Mouse (Mus musculus) forebrain, embryonic 11.5 days (tissue): ENCODE measurements at regions not wholly inside any gene's neighbourhood (a gene's known extent, or its start where the extent isn't known, plus 50 kb on each side); places are given as distances from the start of the nearest gene placed in this dataset.
A peak's percentile ranks its signal among the peaks of the same experiment; 100 is the strongest.

ENCODE experiments used
- ATAC-seq: fragments of 200-750 bp; cut with Nextera tagmentation; replicated peaks from 2 replicates; pipeline ENCODE4 v1.8.0; 2017; ENCODE audit warnings: moderate TSS enrichment; ENCODE audit not compliant: low FRiP score
- DNase-seq: peaks from one replicate; pipeline ENCODE4 v3.0.0-alpha.2; 2017; ENCODE audit warnings: low spot score
- H3K27ac ChIP-seq: fragments of 300-500 bp; sonication (generic); 2 replicates; pipeline ENCODE4 v1.5.1; 2014; ENCODE audit warnings: low read depth, low read length
- H3K27me3 ChIP-seq: fragments of 300-500 bp; sonication (generic); 2 replicates; pipeline ENCODE4 v1.6.1; 2014; ENCODE audit warnings: mild to moderate bottlenecking, low read length, mixed read lengths; ENCODE audit not compliant: control insufficient read depth, insufficient read depth
- H3K36me3 ChIP-seq: fragments of 300-500 bp; sonication (generic); 2 replicates; pipeline ENCODE4 v1.6.1; 2014; ENCODE audit warnings: mild to moderate bottlenecking, low read length, moderate library complexity, mixed read lengths; ENCODE audit not compliant: control insufficient read depth, insufficient read depth
- H3K4me1 ChIP-seq: fragments of 300-500 bp; sonication (generic); replicated peaks from 2 replicates; pipeline ENCODE4 v1.6.1; 2014; ENCODE audit warnings: low read length, mixed read lengths; ENCODE audit not compliant: control insufficient read depth, insufficient read depth
- H3K4me2 ChIP-seq: fragments of 300-500 bp; sonication (generic); 2 replicates; pipeline ENCODE4 v1.6.1; 2014; ENCODE audit warnings: low read depth, mild to moderate bottlenecking, low read length, moderate library complexity, mixed read lengths; ENCODE audit not compliant: severe bottlenecking
- H3K4me3 ChIP-seq: fragments of 300-500 bp; sonication (generic); 2 replicates; pipeline ENCODE4 v1.5.1; 2014; ENCODE audit warnings: low read depth, low read length
- H3K9ac ChIP-seq: fragments of 300-500 bp; sonication (generic); 2 replicates; pipeline ENCODE4 v1.6.1; 2014; ENCODE audit warnings: low read length
- H3K9me3 ChIP-seq: fragments of 300-500 bp; sonication (generic); 2 replicates; pipeline ENCODE4 v1.6.1; 2016; ENCODE audit warnings: low read length, mixed read lengths; ENCODE audit not compliant: control insufficient read depth
- whole genome bisulfite sequencing: fragments of 180-500 bp; shearing (Covaris S2); extraction: QIAGEN DNeasy Blood & Tissue Kit; methylation state at CpG from one replicate; pipeline ENCODE4 v1.1.7; 2014; 5-methylcytosine and 5-hydroxymethylcytosine counted together

DNA sequence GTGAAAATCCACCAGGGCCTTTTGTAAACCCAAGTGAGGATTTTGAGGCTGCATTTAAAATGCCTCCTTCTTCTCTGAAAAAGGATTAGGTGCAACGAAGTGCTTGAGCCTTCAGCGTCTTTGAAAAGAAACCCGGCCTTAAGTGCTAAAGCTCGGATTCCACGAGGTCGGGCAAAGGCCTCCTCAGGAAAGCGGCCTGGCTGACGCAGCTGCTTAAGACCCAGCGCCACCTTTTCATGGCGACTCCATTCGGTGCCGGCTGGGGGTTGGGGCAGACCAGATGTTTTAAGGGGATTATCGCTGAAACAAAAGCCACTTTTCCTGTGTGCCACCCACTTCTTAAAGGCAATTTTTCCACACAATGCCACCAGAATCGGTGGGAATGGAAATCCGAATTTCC lies 61.6 kb upstream of the 4932438H23Rik start:
- Histone ChIP-seq H3K4me3 (no peak overlapping the region), H3K9ac (no peak overlapping the region), H3K27me3 (no peaks in the 10 kb centered on the region; the same call in 1 of the 2 replicates), H3K27ac (no peak overlapping the region), H3K4me2 (no peak overlapping the region), H3K4me1 (no peaks in the 10 kb centered on the region), H3K9me3 (peaks cover 3% of the 10 kb centered on the region; the same call in 1 of the 2 replicates), H3K36me3 (no peaks in the 10 kb centered on the region)
- DNase-seq (no peak), ATAC-seq (no peak)
- WGBS = 5% methylated on average over 15 of the region's 15 CpGs

DNA sequence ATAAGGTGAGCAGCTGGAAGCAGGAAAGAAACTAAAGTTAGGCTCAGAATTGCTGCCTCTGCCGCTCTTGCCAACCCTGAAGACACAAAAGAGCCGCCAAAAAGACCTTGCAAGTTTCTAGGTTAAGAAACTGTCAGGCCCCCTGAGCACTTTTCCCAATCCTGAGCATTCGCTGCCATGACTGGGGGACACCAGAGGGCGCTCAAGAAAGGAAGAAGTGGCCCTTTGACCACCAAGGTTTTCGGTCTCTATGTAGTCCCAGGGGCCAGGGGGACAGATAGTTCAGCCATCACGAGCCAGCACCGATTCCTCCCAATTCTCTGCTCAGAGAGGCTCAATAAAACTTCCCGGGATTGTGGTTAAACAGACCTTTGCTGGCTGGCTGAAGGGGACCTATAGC lies 64.6 kb upstream of the Olig2 start:
- no peak overlapping the region for H3K4me2 ChIP-seq
- H3K27me3 ChIP-seq = no peaks in the 10 kb centered on the region; the same call in 1 of the 2 replicates
- H3K4me3 ChIP-seq = no peak overlapping the region
- 14% methylated on average over 8 of the region's 8 CpGs for WGBS
- no peak overlapping the region for H3K9ac ChIP-seq
- peaks cover 3% of the 10 kb centered on the region; the same call in 1 of the 2 replicates for H3K9me3 ChIP-seq
- ATAC-seq (no peak), DNase-seq (peak; percentile 60)
- H3K4me1 ChIP-seq = no peaks in the 10 kb centered on the region
- H3K36me3 ChIP-seq = no peaks in the 10 kb centered on the region
- no peak overlapping the region for H3K27ac ChIP-seq

DNA sequence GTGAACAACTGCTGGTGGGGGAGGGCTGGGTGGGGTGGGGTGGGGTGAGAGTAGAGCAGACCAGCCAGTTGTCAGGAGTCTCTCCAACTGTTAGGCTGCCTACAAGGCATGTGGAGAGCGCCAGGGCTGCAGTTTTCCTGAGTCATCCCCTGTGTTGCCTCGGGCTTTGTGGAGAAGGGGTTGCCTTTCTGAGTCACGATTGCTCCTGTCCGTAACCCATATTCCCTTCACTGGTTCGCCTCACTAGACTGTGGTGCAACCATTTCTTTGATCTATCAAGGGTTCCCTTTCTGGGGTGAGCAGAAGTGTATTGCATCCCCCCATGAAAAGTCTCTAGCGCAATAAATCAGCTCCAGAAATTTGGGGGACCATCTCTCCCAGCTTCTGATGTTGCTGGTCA lies 63.6 kb upstream of the Olig2 start:
- no peak overlapping the region for H3K9ac ChIP-seq
- H3K4me1 ChIP-seq = no peaks in the 10 kb centered on the region
- WGBS = 81% methylated on average over 6 of the region's 6 CpGs
- no peak overlapping the region for H3K4me2 ChIP-seq
- H3K27ac ChIP-seq = no peak overlapping the region
- peaks cover 3% of the 10 kb centered on the region; the same call in 1 of the 2 replicates for H3K9me3 ChIP-seq
- no peaks in the 10 kb centered on the region; the same call in 1 of the 2 replicates for H3K27me3 ChIP-seq
- DNase-seq (peak; percentile 38), ATAC-seq (no peak)
- no peaks in the 10 kb centered on the region for H3K36me3 ChIP-seq
- no peak overlapping the region for H3K4me3 ChIP-seq

DNA sequence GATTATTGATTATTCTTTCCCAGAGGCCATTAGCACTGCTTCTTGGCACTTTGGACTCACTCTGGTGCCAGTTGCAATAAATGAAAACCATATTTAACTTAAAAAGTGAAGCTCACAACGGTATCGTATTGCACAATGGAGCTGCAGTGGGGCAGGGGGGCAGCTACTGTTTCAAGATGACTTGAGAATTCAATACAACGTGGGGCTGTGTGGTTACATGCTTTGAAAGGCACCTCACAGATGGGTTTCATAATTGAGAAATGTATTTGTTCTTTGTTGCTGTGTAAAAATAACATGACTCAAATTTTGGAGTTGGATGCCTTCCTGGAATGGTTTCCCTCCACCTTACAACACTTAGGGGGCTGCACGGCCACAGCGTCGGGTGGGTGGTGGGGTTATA lies 62.9 kb upstream of the Olig2 start:
- peak; percentile 35 for DNase-seq
- Histone ChIP-seq H3K4me1 (no peaks in the 10 kb centered on the region), H3K4me3 (no peak overlapping the region), H3K27me3 (peaks cover 4% of the 10 kb centered on the region), H3K27ac (no peak overlapping the region), H3K9me3 (peaks cover 3% of the 10 kb centered on the region; the same call in 1 of the 2 replicates), H3K36me3 (no peaks in the 10 kb centered on the region), H3K9ac (no peak overlapping the region), H3K4me2 (no peak overlapping the region)
- ATAC-seq = no peak
- 82% methylated on average over 6 of the region's 6 CpGs for WGBS

DNA sequence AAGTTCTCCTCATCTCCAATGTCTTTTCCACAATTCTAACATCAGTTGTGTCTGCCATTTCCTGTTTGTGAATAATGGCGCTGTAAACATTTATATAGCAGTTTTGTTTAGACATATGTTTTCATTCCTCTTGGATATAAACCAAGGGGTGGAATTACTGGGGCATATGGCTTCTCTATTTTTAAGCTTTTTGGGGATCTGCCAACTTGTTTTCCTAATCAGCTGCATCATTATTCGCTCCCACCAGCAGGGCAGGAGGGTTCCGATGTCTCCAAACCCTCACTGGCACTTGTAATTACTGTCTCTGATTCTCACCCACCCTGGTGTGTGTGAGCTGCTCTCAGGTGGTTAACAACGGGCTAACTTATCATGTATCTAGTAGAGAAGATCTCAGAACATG lies 59.4 kb upstream of the Olig2 start:
- DNase-seq = peak; percentile 21
- peaks cover 10% of the 10 kb centered on the region for H3K27me3 ChIP-seq
- no peak for ATAC-seq
- no peaks in the 10 kb centered on the region for H3K9me3 ChIP-seq
- 86% methylated on average over 4 of the region's 4 CpGs for WGBS
- peaks cover 8% of the 10 kb centered on the region; the same call in 1 of the 2 replicates for H3K4me1 ChIP-seq
- no peaks in the 10 kb centered on the region for H3K36me3 ChIP-seq
- H3K4me3 ChIP-seq = no peak overlapping the region
- H3K4me2 ChIP-seq = no peak overlapping the region
- no peak overlapping the region for H3K27ac ChIP-seq
- H3K9ac ChIP-seq = no peak overlapping the region

DNA sequence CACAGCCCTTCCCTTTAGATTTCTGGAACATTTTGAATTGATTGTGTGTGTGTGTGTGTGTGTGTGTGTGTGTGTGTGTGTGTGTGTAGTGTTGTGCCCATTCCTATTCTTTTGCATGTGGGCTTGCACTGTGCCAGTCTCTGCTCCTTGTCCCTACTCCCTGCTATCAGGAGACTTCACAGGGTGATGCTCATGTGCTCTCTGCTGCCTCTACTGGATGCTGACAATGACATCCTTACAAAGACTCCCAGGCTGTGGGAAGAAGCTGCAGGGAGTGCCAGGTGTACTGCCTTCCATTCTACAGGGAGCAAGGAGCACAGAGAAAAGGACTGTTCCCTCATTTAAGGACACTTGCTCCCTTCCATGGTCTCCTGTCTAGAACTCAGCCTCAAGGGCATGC lies 58.4 kb upstream of the Olig2 start:
- no peak overlapping the region for H3K9ac ChIP-seq
- peaks cover 10% of the 10 kb centered on the region for H3K27me3 ChIP-seq
- H3K4me1 ChIP-seq = peaks cover 10% of the 10 kb centered on the region; the same call in 1 of the 2 replicates
- H3K27ac ChIP-seq = no peak overlapping the region
- peak; percentile 71 for DNase-seq
- no peak overlapping the region for H3K4me3 ChIP-seq
- ATAC-seq = peak; percentile 43
- no peaks in the 10 kb centered on the region for H3K36me3 ChIP-seq
- H3K4me2 ChIP-seq = no peak overlapping the region
- no peaks in the 10 kb centered on the region for H3K9me3 ChIP-seq

DNA sequence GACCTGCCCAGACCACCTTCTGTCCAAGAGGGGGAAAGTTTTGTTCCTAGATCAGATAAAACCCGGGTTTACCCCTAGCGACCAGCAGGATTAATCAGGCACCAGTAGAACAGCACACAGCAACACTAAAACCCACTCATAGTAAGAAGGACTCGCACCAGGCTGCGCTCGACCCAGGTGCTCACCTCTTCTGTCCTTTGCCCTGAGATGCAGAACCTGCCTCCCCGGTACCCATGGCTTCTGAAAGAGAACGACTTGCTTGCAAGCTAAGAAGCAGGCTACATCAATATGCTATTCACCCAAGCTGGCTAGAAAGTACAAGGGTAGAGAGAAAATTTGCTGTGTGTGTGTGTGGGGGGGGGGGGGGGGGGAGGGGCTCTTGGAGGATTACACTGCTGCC lies 56.9 kb upstream of the Olig2 start:
- WGBS = 15% methylated on average over 7 of the region's 7 CpGs

DNA sequence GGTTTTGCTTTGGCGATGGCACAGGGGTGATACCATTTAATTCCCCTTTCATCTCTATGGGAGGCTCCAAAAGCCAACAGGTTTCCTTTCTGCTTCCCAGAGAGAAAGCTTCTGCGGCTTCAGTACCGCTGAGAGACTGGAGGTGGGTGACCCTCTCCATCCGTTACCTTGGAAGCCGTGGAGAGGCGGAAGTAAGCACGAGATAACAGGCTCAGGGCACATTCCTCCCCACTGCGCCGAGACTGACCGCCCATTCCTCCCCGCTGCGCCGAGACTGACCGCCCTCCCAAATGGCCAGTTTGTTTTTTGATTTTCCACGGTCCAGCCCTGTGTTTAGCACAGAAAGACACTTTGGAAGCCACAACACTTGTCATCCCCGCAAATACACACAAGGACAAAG lies 55.4 kb upstream of the Olig2 start:
- Histone ChIP-seq H3K4me2 (peak overlapping the region; percentile 37), H3K4me3 (peak overlapping the region; percentile 5; the same call in 1 of the 2 replicates), H3K9me3 (no peaks in the 10 kb centered on the region), H3K4me1 (peaks cover 29% of the 10 kb centered on the region), H3K27ac (no peak overlapping the region), H3K27me3 (peaks cover 10% of the 10 kb centered on the region), H3K36me3 (no peaks in the 10 kb centered on the region), H3K9ac (0 out of 2 replicates have a peak overlapping the region, but pooled peaks have one; percentile 3)
- DNase-seq (peak; percentile 70), ATAC-seq (no peak; the same call in 1 of the 2 replicates)
- under 1% methylated on average over 16 of the region's 16 CpGs for WGBS

More for the DNA sequence above, 56.9 kb upstream of the Olig2 start:
- Histone ChIP-seq H3K4me3 (no peak overlapping the region), H3K36me3 (no peaks in the 10 kb centered on the region), H3K27ac (no peak overlapping the region), H3K9ac (no peak overlapping the region), H3K27me3 (peaks cover 10% of the 10 kb centered on the region), H3K9me3 (no peaks in the 10 kb centered on the region), H3K4me2 (no peak overlapping the region), H3K4me1 (peaks cover 20% of the 10 kb centered on the region; the same call in 1 of the 2 replicates)
- ATAC-seq (no peak), DNase-seq (peak; percentile 50)

DNA sequence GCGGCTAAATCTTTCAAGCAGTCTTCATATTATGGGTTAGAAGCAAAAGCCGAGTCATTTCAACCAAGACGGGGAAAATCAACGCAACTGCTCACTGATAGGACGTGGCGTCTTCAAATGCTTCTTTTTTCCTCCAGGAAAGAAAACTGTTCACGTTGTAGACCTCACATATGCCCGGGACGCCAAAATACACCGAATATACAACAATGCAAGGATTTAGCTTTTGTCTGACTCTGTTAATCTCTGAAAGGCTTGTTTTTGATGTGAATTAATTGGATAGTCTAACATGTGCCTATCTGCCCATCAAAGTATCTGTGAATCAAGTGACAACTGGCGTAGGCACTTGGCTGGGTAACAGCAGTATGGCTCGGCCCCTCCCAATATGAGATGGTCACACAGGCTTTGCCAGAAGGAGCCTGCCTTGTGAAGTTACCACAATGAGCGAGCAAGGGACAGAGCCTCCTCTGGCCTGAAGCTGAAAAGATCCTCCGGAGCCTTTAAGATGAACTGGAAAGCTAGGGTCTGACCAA lies 53.3 kb upstream of the Olig2 start:
- WGBS = 20% methylated on average over 14 of the region's 14 CpGs
- no peak overlapping the region for H3K4me2 ChIP-seq
- H3K9ac ChIP-seq = no peak overlapping the region
- no peaks in the 10 kb centered on the region for H3K36me3 ChIP-seq
- ATAC-seq (0 out of 2 replicates have a peak, but pooled peaks have one; percentile 46), DNase-seq (peak; percentile 57)
- peaks cover 39% of the 10 kb centered on the region for H3K4me1 ChIP-seq
- H3K9me3 ChIP-seq = no peaks in the 10 kb centered on the region
- H3K27me3 ChIP-seq = peaks cover 22% of the 10 kb centered on the region
- no peak overlapping the region for H3K4me3 ChIP-seq
- H3K27ac ChIP-seq = peak overlapping the region; percentile 44; the same call in 1 of the 2 replicates
